Mouse (Mus musculus) neutrophil, adult 59 days (primary cell): ENCODE measurements around the gene Bicd2. TPM values are rescaled to one million over a fixed set of nuclear protein-coding genes. Genes with fewer than 3 reads are reported as not detected.

Experiments
- total RNA-seq, 2 experiments: library from RNA; stranded (reverse); gene quantifications; 1 replicate in 1 of 2; 2 replicates in 1 of 2; pipeline ENCODE4 v1.2.4; 2023

Gene Bicd2
- total RNA-seq: 10 to 100 TPM; 15.3 to 18.7 TPM

DNA sequence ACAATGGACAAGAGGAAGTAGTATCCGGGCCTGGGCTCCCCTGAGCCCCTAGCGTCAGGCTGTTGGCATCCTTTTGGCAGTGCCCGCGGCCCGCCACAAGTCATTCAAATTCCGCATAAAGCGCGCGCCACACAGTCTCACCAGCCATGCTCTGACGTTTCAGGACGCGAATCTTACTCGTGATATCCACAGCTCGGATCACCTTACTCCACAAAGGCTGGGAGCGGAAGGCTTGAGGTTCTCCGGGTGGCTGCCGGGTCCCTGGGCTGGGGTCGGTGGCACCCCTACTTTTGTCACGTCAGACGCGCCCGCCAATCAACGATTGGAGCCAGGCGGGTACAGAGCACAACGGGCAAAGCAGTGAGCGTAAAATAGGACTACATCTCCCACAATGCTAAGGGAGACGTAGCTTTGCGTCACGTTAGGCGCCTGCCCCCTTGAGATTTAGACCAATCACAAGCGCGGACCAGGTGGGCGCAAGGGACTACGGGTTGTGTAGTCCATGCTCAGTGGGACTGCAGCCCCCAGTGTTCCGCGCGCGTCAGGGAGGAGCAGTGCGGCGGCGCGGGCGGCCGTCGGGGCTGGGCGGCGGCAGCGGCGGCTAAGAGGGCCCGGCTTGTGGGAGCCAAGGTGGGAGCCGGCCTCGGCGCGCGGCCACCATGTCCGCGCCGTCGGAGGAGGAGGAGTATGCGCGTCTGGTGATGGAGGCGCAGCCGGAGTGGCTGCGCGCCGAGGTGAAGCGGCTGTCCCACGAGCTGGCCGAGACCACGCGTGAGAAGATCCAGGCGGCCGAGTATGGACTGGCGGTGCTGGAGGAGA, at the start of gene Bicd2:
Gene Bicd2 (plus strand): TSS at position 574 of the 819 bp plus-strand sequence.

DNA sequence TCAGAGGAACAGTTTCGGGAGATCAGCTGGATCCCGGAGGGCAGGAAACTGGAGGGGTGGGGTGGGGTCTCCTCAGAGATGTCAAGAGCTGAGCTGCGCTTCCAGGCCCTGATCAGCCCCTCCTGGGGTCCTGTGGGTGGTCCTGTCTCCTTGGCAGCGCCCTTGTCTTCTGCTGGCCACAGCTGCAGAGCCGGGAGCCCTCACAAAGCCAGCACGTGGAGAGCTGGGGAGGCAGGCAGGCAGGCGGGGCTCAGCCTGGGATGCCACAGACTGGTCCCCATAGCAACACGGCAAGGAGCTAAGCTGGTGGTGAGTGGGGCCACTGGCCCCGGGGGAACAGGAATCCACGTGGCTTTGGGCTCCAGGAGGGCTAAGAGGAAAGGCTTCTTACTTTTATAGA, 21.3 kb upstream of the Bicd2 start, which contains the start of gene Fgd3:
Gene Fgd3 (minus strand): TSS at position 272 of the 400 bp plus-strand sequence.

DNA sequence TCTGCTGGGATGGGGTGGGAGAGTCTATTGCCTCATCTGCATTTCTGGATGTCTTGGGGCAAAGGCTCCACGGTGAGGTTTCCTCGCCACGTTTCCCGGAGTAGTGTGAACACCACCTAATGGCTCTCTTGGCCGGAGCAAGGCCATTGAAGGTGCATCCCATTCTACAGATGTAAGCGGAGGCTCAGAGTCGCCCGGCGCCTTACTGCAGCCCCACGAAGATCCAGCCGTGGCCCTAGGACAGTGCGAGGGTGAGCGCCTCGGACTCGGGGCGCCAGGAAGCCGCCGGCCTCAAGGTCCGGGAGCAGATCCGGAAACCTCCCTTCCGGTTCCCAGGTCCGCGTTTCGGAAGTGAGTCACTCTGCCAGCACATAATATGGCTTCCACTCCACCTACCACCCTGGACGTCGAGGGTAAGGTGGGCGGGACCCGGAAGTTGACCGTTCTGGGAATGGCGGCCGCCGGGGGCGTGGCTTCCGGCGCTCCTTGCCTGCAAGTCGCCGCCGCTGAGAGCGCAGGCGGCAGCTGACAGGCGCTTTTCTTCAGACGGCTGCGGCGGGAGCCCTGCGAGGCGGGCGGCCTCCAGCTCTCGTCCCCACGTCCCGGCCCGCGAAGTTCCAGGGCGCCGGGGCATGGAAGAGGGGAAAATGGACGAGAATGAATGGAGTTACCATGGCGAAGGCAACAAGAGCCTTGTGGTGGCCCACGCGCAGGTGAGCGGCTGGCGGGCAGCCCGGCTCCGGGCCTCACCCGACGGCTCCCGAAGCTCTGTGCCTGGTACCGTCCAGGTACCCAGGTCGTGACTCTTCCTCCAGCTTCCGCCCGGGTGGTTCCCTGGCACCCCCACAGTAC, 79.6 kb downstream of the Bicd2 start, which contains the start of gene Ippk:
Gene Ippk (plus strand): TSS at position 496 of the 852 bp plus-strand sequence.

Other genes with a start within 250 kb of the Bicd2 start
- gene Wnk2, start 193.6 kb upstream of the Bicd2 start, total RNA-seq: under 1 TPM; 0.11 to 0.44 TPM
- 100 to 1,000 TPM; 111 to 118 TPM for gene Ninj1, start 154.1 kb upstream of the Bicd2 start, total RNA-seq
- 100 to 1,000 TPM; 148 to 177 TPM for gene Card19, start 125.5 kb upstream of the Bicd2 start, total RNA-seq
- gene Susd3, start 92.9 kb upstream of the Bicd2 start, total RNA-seq: 10 to 100 TPM; 36.1 to 42.0 TPM
- 100 to 1,000 TPM; 103 to 105 TPM for gene Fgd3, start 21.3 kb upstream of the Bicd2 start, total RNA-seq
- gene Ippk, start 79.7 kb downstream of the Bicd2 start, total RNA-seq: 1 to 10 TPM; 4.6 to 5.2 TPM
- gene Tes3-ps, start 151.7 kb downstream of the Bicd2 start, total RNA-seq: under 1 TPM; 0.53 to 0.80 TPM
- gene Ecm2, start 163.2 kb downstream of the Bicd2 start, total RNA-seq: not detected
- not detected for gene Aspn, start 202.9 kb downstream of the Bicd2 start, total RNA-seq
- gene Omd, start 240.9 kb downstream of the Bicd2 start, total RNA-seq: not detected